Comparison of ENCODE assay signal across 19 mouse cellular contexts in genomic region chr10:79540746-79541145, GRCm38 (mm10). TPM values are rescaled to one million over a fixed set of nuclear protein-coding genes. Genes with fewer than 3 reads are reported as not detected.
DNase-seq lines count a peak whose midpoint lies in the region; ATAC-seq lines count a peak whose summit lies in the region.
"Had no signal": no experiment of that assay in that cellular context is flagged by ENCODE, and none has a peak within 500 bp of the region (broad histone marks: within the 10 kb centered on the region; RNA-seq: fewer than 3 reads in every experiment).

No protein-coding gene starts in this region.

- H3K9me3 ChIP-seq in hindbrain, embryonic 12.5 days (replicated peaks): no peaks in the 10 kb centered on the region
- H3K9me3 ChIP-seq in hindbrain, embryonic 14.5 days (ENCODE audit: control insufficient read depth, low read length): no peaks in the 10 kb centered on the region
- H3K9me3 ChIP-seq: midbrain, embryonic 10.5 days had no signal

- no peaks in the 10 kb centered on the region for H3K4me1 ChIP-seq in hindbrain, embryonic 12.5 days
- H3K4me1 ChIP-seq in hindbrain, embryonic 14.5 days (replicated peaks; ENCODE audit: control insufficient read depth, insufficient read depth, low read length): no peaks in the 10 kb centered on the region
- H3K4me1 ChIP-seq: midbrain, embryonic 10.5 days had no signal

- no peaks in the 10 kb centered on the region for H3K27me3 ChIP-seq in hindbrain, embryonic 12.5 days
- no peaks in the 10 kb centered on the region for H3K27me3 ChIP-seq in hindbrain, embryonic 14.5 days (ENCODE audit: control insufficient read depth, insufficient read depth, low read length)
- H3K27me3 ChIP-seq: Patski had no signal

- 92% methylated on average over 10 of the region's 11 CpGs for WGBS in hindbrain, embryonic 12.5 days
- 96% methylated on average over 11 of the region's 11 CpGs for WGBS in hindbrain, embryonic 14.5 days

- no peak overlapping the region for H3K27ac ChIP-seq in hindbrain, embryonic 12.5 days
- H3K27ac ChIP-seq in hindbrain, embryonic 14.5 days: no peak overlapping the region
- H3K27ac ChIP-seq: midbrain, embryonic 10.5 days had no signal

- H3K9ac ChIP-seq in hindbrain, embryonic 12.5 days: 0 out of 2 replicates have a peak overlapping the region, but pooled peaks have one; percentile 18
- H3K9ac ChIP-seq in hindbrain, embryonic 14.5 days: no peak overlapping the region

- DNase-seq in cerebellum, postnatal 10 days: peak; percentile 81 to 88
- no peak for DNase-seq in cerebellum, adult 8-10 months
- DNase-seq in hindbrain, embryonic 14.5 days (ENCODE audit: low spot score): no peak
- peak; percentile 0 to 3 for DNase-seq in thymus, postnatal 36 days
- no peak for DNase-seq in thymus, postnatal 10 days (ENCODE audit: low spot score in 2 of 2)
- no peak for DNase-seq in lung, postnatal 10 days
- DNase-seq: B cell, adult 2 months; gastrocnemius, postnatal 25 days; liver; lung, adult 2 months had no signal

- peaks cover 81% of the 10 kb centered on the region for H3K36me3 ChIP-seq in hindbrain, embryonic 12.5 days
- H3K36me3 ChIP-seq in hindbrain, embryonic 14.5 days (replicated peaks; ENCODE audit: control insufficient read depth, insufficient read depth): peaks cover 80% of the 10 kb centered on the region

- no peak overlapping the region for H3K4me3 ChIP-seq in hindbrain, embryonic 12.5 days
- no peak overlapping the region for H3K4me3 ChIP-seq in hindbrain, embryonic 14.5 days (replicated peaks; ENCODE audit: low read length)
- H3K4me3 ChIP-seq: erythroblast, embryonic 14.5 days; midbrain, embryonic 10.5 days had no signal

- H3K4me2 ChIP-seq in hindbrain, embryonic 12.5 days (replicated peaks): no peak overlapping the region
- H3K4me2 ChIP-seq in hindbrain, embryonic 14.5 days (replicated peaks): no peak overlapping the region

- ATAC-seq in hindbrain, embryonic 12.5 days (ENCODE audit: low FRiP score): no peak
- ATAC-seq in hindbrain, embryonic 14.5 days (ENCODE audit: low FRiP score): no peak
- ATAC-seq: activated CD4-positive, CD25-positive, alpha-beta regulatory T cell, adult 4 months; Patski had no signal

RNA-seq across cellular contexts. Expression of gene Plpp2, which starts 7.2 kb away (rescaled TPM):
- 13.4 and 14.6 TPM in 2 replicates for polyA plus RNA-seq in hindbrain, embryonic 12.5 days (2016; fragmentation: Nextera tagmentation; extraction: Ambion mirVana)
- polyA plus RNA-seq in hindbrain, embryonic 14.5 days (2014; fragmentation: Nextera tagmentation; extraction: Ambion mirVana): 15.5 and 21.4 TPM in 2 replicates

RNA-seq across cellular contexts. Expression of gene Mier2, which starts 14.3 kb away (rescaled TPM):
- polyA plus RNA-seq in hindbrain, embryonic 12.5 days (2016; fragmentation: Nextera tagmentation; extraction: Ambion mirVana): 57.8 and 66.1 TPM in 2 replicates
- polyA plus RNA-seq in hindbrain, embryonic 14.5 days (2014; fragmentation: Nextera tagmentation; extraction: Ambion mirVana): 53.1 and 53.5 TPM in 2 replicates

RNA-seq across cellular contexts. Expression of gene Theg, which starts 46.4 kb away (rescaled TPM):
- not detected in 2 replicates for polyA plus RNA-seq in hindbrain, embryonic 12.5 days (2016; fragmentation: Nextera tagmentation; extraction: Ambion mirVana)
- polyA plus RNA-seq in hindbrain, embryonic 14.5 days (2014; fragmentation: Nextera tagmentation; extraction: Ambion mirVana): not detected in 2 replicates
- polyA plus RNA-seq: activated CD4-positive, CD25-positive, alpha-beta regulatory T cell, adult 4 months; cerebellum, adult 2 months; erythroblast, embryonic 14.5 days; kidney, embryonic 14.5 days; lung, adult 2 months; midbrain, embryonic 10.5 days; neural tube, embryonic 11.5 days; Patski; stomach, embryonic 16.5 days had no signal

Comparison
In these comparisons a context has a peak if more than half of its experiments do, and no peak if none do; other contexts are left out.
1. DNase-seq: peak in cerebellum, postnatal 10 days (2 of 2) and thymus, postnatal 36 days (2 of 2); none in cerebellum, adult 8-10 months (single experiment), hindbrain, embryonic 14.5 days (single experiment), thymus, postnatal 10 days (0 of 2) and lung, postnatal 10 days (single experiment).